Mouse (Mus musculus) CH12.LX (cell line): ENCODE results near the gene L3mbtl1. TPM values are rescaled to one million over a fixed set of nuclear protein-coding genes. Genes with fewer than 3 reads are reported as not detected.

Experiments
- DNase-seq: peaks from one replicate; pipeline ENCODE4 v3.0.0-alpha.2; 2013; ENCODE audit errors: extremely low read depth
- H3K27ac ChIP-seq: 2 replicates; pipeline ENCODE4 v1.5.1; 2012; ENCODE audit warnings: low read depth, mild to moderate bottlenecking, control low read depth, moderate library complexity; ENCODE audit not compliant: insufficient read depth
- H3K27me3 ChIP-seq: replicated peaks from 2 replicates; pipeline ENCODE3; 2012; ENCODE audit warnings: inconsistent platforms
- H3K36me3 ChIP-seq, 2 experiments: replicated peaks in 1 of 2; 2 replicates each; pipeline versions ENCODE3 to v1.6.1; 2012; ENCODE audit warnings: inconsistent platforms in 1 of 2, low read length in 1 of 2, mild to moderate bottlenecking in 1 of 2, mixed read lengths in 1 of 2, moderate library complexity in 1 of 2; ENCODE audit not compliant: control insufficient read depth in 1 of 2, insufficient read depth in 1 of 2
- H3K4me1 ChIP-seq, 2 experiments: 2 replicates each; pipeline ENCODE4 v1.6.1; 2012; ENCODE audit warnings: inconsistent platforms in 1 of 2, moderate library complexity in 1 of 2; ENCODE audit not compliant: insufficient read depth in 2 of 2, control insufficient read depth in 1 of 2
- H3K4me2 ChIP-seq: 2 replicates; pipeline ENCODE4 v1.6.1; 2012; ENCODE audit warnings: low read depth, mild to moderate bottlenecking, control low read depth; ENCODE audit not compliant: poor library complexity, insufficient read depth, severe bottlenecking
- H3K4me3 ChIP-seq, 3 experiments: fragments of 150-350 bp in 1 of 3; sonication (generic) in 1 of 3; replicated peaks in 1 of 3; 2 replicates each; pipeline versions ENCODE3 to v1.5.1; 2011 to 2012; ENCODE audit warnings: low read depth in 2 of 3, low read length in 2 of 3, mild to moderate bottlenecking in 2 of 3, moderate library complexity in 2 of 3, control low read depth in 1 of 3, improper control_type of control experiment in 1 of 3, inconsistent platforms in 1 of 3, mixed read lengths in 1 of 3; ENCODE audit not compliant: poor library complexity in 1 of 3
- H3K79me2 ChIP-seq: replicated peaks from 2 replicates; pipeline ENCODE4 v1.6.1; 2012; ENCODE audit warnings: mild to moderate bottlenecking, moderate library complexity; ENCODE audit not compliant: control insufficient read depth, poor library complexity, insufficient read depth, severe bottlenecking; ENCODE audit errors: extremely low read depth
- H3K9ac ChIP-seq: 2 replicates; pipeline ENCODE4 v1.6.1; 2012; ENCODE audit warnings: low read depth, mild to moderate bottlenecking, control low read depth, moderate library complexity; ENCODE audit not compliant: insufficient read depth
- H3K9me3 ChIP-seq: replicated peaks from 2 replicates; pipeline ENCODE3; 2012; ENCODE audit warnings: low read length, inconsistent platforms, mixed read lengths
- BHLHE40 ChIP-seq: IDR thresholded peaks from 2 replicates; pipeline ENCODE4 v1.6.1; 2011; ENCODE audit warnings: mild to moderate bottlenecking, low read depth, low read length, improper control_type of control experiment
- ELF1 ChIP-seq: IDR thresholded peaks from 2 replicates; pipeline ENCODE4 v1.6.1; 2014; ENCODE audit warnings: low read depth, mild to moderate bottlenecking, inconsistent platforms, low read length, improper control_type of control experiment
- EP300 ChIP-seq: IDR thresholded peaks from 2 replicates; pipeline ENCODE4 v1.6.1; 2011; ENCODE audit warnings: low read length, improper control_type of control experiment
- KAT2A ChIP-seq: IDR thresholded peaks from 2 replicates; pipeline ENCODE4 v1.6.1; 2012; ENCODE audit warnings: low read length, improper control_type of control experiment, inconsistent platforms; ENCODE audit not compliant: insufficient replicate concordance
- MAFK ChIP-seq: IDR thresholded peaks from 2 replicates; pipeline ENCODE4 v1.6.1; 2011; ENCODE audit warnings: low read length, improper control_type of control experiment; ENCODE audit not compliant: insufficient replicate concordance
- MAX ChIP-seq: IDR thresholded peaks from 2 replicates; pipeline ENCODE4 v1.6.1; 2011; ENCODE audit warnings: low read length, improper control_type of control experiment
- MXI1 ChIP-seq: IDR thresholded peaks from 2 replicates; pipeline ENCODE4 v1.6.1; 2011; ENCODE audit warnings: mild to moderate bottlenecking, low read depth, low read length, improper control_type of control experiment
- MYC ChIP-seq: IDR thresholded peaks from 2 replicates; pipeline ENCODE4 v1.6.1; 2011; ENCODE audit warnings: low read depth, mild to moderate bottlenecking, improper control_type of control experiment, low read length
- NELFE ChIP-seq: IDR thresholded peaks from 2 replicates; pipeline ENCODE4 v1.6.1; 2011; ENCODE audit warnings: low read depth, low read length, improper control_type of control experiment
- NRF1 ChIP-seq: IDR thresholded peaks from 2 replicates; pipeline ENCODE4 v1.6.1; 2014; ENCODE audit warnings: low read depth, mild to moderate bottlenecking, inconsistent platforms, low read length, improper control_type of control experiment, moderate library complexity
- POLR2A ChIP-seq: IDR thresholded peaks from 2 replicates; pipeline ENCODE4 v1.6.1; 2011; ENCODE audit warnings: low read depth, mild to moderate bottlenecking, improper control_type of control experiment, low read length
- POLR2AphosphoS2 ChIP-seq: IDR thresholded peaks from 2 replicates; pipeline ENCODE4 v1.6.1; 2011; ENCODE audit warnings: low read depth, low read length, improper control_type of control experiment
- SIN3A ChIP-seq: IDR thresholded peaks from 2 replicates; pipeline ENCODE4 v1.6.1; 2012; ENCODE audit warnings: low read length, improper control_type of control experiment, inconsistent platforms
- SMC3 ChIP-seq: IDR thresholded peaks from 2 replicates; pipeline ENCODE4 v1.6.1; 2011; ENCODE audit warnings: low read depth, low read length, improper control_type of control experiment
- TBP ChIP-seq: conservative IDR thresholded peaks from 2 replicates; pipeline ENCODE4 v1.6.1; 2011; ENCODE audit warnings: low read depth, low read length, improper control_type of control experiment
- TCF12 ChIP-seq: IDR thresholded peaks from 2 replicates; pipeline ENCODE4 v1.6.1; 2014; ENCODE audit warnings: low read depth, mild to moderate bottlenecking, inconsistent platforms, low read length, improper control_type of control experiment
- USF1 ChIP-seq: IDR thresholded peaks from 2 replicates; pipeline ENCODE4 v1.6.1; 2014; ENCODE audit warnings: low read depth, mild to moderate bottlenecking, inconsistent platforms, low read length, improper control_type of control experiment
- USF2 ChIP-seq: conservative IDR thresholded peaks from 2 replicates; pipeline ENCODE4 v1.6.1; 2011; ENCODE audit warnings: low read depth, low read length, improper control_type of control experiment
- ZMIZ1 ChIP-seq: IDR thresholded peaks from 2 replicates; pipeline ENCODE4 v1.6.1; 2012; ENCODE audit warnings: low read depth, mild to moderate bottlenecking, inconsistent platforms, low read length, improper control_type of control experiment
- dilution Hi-C: fragments of 300-500 bp; cut with MboI; formaldehyde crosslinking; loops from 2 replicates; pipeline ENCODE4 v1.14.3; 2020; ENCODE audit warnings: low sequenced_read_pairs; ENCODE audit not compliant: extremely low pct_unique_long_range_greater_than_20kb, extremely low pct_ligation_motif_present
- in situ Hi-C: fragments of 300-500 bp; cut with MboI; formaldehyde crosslinking; loops from 3 replicates; pipeline ENCODE4 v1.14.3; 2019; ENCODE audit warnings: low sequenced_read_pairs, low pct_ligation_motif_present, low pct_unique_long_range_greater_than_20kb, mixed read lengths
- polyA plus RNA-seq: library from polyadenylated mRNA; unstranded; fragments of >175 nt; gene quantifications from 2 replicates; pipeline ENCODE4 v1.2.1, GENCODE M21; 2012; ENCODE audit warnings: low read depth; ENCODE audit not compliant: insufficient read length
- total RNA-seq, 2 experiments: library from RNA; depleted of rRNA; stranded (reverse); fragments of 300-350 nt in 1 of 2; fragments of >200 nt in 1 of 2; gene quantifications; 2 replicates each; pipeline ENCODE4 v1.2.3; 2012 to 2014

The L3mbtl1 gene
- total and polyA plus RNA-seq, 3 experiments: 0.09 TPM; not detected in 2

DNA sequence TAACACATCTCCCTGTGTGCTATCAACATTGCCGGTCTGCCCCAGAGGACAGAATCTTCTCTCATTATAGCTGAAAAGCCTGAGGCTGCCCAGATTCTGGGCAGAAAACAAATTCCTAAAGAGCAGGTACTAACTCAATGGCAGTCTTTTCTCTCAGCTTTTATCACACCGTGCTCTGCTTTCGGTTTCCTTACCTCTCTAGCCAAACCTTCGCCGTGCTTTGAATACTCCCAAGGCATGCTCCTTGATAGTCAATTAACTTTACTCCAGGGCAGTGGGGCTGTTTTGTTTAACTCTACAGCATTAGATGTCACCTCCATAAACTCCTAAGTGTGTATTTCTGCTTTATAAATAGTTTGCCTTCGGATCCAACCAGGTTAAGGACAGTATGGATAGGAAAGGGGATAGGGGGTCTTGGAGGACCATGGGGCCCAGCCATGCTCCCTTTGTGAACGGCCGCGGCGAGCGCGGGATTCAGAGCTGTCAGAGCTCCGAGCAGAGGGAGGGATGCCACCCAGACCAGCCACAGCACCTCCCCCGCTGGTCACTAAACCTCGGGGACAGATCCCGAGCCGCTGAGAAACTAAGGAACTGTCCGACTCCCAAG, 12.7 kb upstream of the L3mbtl1 start:
- peak overlapping the region; percentile 61 to 94 (median 93) for H3K4me3 ChIP-seq
- no peaks in the 10 kb centered on the region for H3K9me3 ChIP-seq
- H3K4me2 ChIP-seq: peak overlapping the region; percentile 73
- peaks cover 18 to 30% of the 10 kb centered on the region in 2 experiments for H3K36me3 ChIP-seq
- in situ Hi-C loops (no loop called here), dilution Hi-C loops (no loop called here)
- peak overlapping the region; percentile 100 for H3K9ac ChIP-seq
- H3K27me3 ChIP-seq: peaks cover 10% of the 10 kb centered on the region
- TF ChIP-seq ZMIZ1 (0 out of 2 replicates have a peak, but pooled peaks have one; percentile 36), MXI1 (peak; percentile 68; the same call in 1 of the 2 replicates), POLR2AphosphoS2 (peak; percentile 26; the same call in 1 of the 2 replicates), NRF1 (no peak), SIN3A (0 out of 2 replicates have a peak, but pooled peaks have one; percentile 37)
- TF ChIP-seq, all 38 proteins: peak for 4
- peak; percentile 39 for DNase-seq
- Histone ChIP-seq H3K27ac (peak overlapping the region; percentile 37; the same call in 1 of the 2 replicates), H3K79me2 (peaks cover 24% of the 10 kb centered on the region), H3K4me1 (peaks cover 3 to 18% of the 10 kb centered on the region in 2 experiments; a peak in 3 of 4 replicates)

DNA sequence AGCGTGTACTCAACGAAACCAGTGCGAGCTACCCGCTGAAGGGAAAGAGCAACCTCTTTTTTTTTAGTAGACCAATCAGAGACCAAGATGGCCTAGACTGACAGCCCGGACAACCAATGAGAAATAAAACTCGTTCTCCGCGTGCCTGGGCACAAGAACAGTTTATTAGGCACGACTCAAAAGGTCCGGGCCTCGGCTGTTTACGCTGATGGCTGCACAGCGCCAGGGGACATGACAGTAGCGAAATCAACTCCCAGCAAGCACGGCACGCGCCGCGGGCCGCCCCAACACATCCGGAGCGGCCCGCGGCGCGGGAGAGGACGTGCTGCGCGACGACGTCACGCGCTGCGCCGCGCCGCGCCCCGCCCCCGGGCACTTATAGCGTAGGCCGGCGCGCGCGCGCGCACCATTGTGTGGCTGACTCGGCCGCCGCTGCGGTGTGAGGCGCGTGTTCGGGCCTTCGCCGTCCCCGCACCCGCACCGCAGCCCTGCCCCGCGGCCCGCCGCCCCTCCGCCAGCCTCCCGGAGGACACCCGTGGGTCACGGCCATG, 12.1 kb upstream of the L3mbtl1 start, which contains the start of gene Srsf6:
TSS of gene Srsf6 (plus strand) at position 406 of the 551 bp plus-strand sequence.
- Histone ChIP-seq H3K36me3 (peaks cover 18 to 36% of the 10 kb centered on the region in 2 experiments), H3K27ac (peak within 1 kb of the TSS; percentile 84), H3K4me3 (peak within 1 kb of the TSS; percentile 85 to 94 (median 93))
- TF ChIP-seq SIN3A (peak; percentile 2; the same call in 1 of the 2 replicates), SMC3 (no peak), MAFK (no peak), ZMIZ1 (peak; percentile 95), KAT2A (no peak), MYC (peak; percentile 65), TBP (peak; percentile 89), MXI1 (peak; percentile 51; the same call in 1 of the 2 replicates), USF2 (no peak), USF1 (no peak), EP300 (no peak), NELFE (peak; percentile 97), MAX (peak; percentile 46; the same call in 1 of the 2 replicates), NRF1 (peak; percentile 74), POLR2A (peak; percentile 90), TCF12 (peak; percentile 87), POLR2AphosphoS2 (0 out of 2 replicates have a peak, but pooled peaks have one; percentile 77), BHLHE40 (peak; percentile 96), ELF1 (peak; percentile 35; the same call in 1 of the 2 replicates)
- TF ChIP-seq, all 38 proteins: peak for 13
- peaks cover 24% of the 10 kb centered on the region for H3K79me2 ChIP-seq
- H3K4me2 ChIP-seq: peak within 1 kb of the TSS; percentile 73
- peak; percentile 80 for DNase-seq
- dilution Hi-C loops (no loop called here), in situ Hi-C loops (no loop called here)
- no peaks in the 10 kb centered on the region for H3K9me3 ChIP-seq
- H3K27me3 ChIP-seq: peaks cover 10% of the 10 kb centered on the region
- peak within 1 kb of the TSS; percentile 100 for H3K9ac ChIP-seq
- peaks cover 3 to 18% of the 10 kb centered on the region in 2 experiments; a peak in 3 of 4 replicates for H3K4me1 ChIP-seq
